Mouse (Mus musculus): ENCODE measurements around the gene Elavl3. TPM values are rescaled to one million over a fixed set of nuclear protein-coding genes. Genes with fewer than 3 reads are reported as not detected.
A peak's percentile ranks its signal among the peaks of the same experiment; 100 is the strongest.

Gene Elavl3
- polyA plus RNA-seq, 1 experiment from 2014 or later, result 2.5 TPM

DNA sequence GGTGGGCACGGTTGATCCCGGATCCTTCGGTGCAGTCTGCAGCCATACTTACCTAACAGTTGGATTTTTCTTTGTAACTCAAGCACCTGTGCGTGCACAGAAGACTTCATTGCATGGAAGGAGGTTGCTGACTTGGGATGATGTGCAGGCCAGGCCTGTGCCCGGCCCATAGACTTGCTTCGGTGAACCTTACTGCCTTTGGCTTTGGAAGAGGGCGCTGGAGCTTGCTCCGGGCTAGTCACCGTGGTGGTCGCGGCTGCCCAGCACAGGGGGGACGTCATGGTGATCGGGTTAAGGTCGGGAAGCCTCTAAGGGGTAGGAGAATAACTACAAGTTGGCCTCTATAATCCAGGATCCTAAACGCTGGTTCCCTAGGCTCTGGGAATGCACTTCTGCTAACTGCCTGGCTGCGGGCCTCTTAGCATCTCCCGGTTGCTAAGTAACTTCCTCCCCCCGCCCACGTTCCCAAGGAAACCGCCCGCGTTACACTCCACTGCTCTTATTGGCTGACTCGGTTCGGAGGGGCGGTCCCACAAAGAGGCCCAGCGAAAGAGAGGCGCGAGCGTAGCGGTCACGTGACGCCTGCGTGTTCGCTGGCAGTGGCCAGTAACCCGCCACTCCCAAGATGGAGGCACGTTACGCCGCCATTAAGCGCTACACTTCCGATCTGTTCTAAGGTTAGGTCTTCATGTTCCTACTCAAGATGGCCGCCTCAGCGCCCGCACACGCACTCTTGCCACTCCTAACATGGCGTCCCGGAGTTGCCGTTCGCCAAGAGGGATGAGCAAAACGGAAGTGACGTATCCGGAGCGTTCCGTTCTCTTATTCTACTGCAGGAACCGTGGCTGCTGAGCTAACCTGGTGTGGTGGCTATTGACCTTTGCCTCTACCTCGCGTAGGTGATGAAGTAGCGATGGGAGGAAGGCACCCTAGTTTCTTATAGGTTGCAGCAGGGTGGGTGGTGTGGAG lies 49.3 kb downstream of the Elavl3 start, which contains the start of the genes Ccdc151 and Prkcsh:
Gene Ccdc151 (minus strand): TSS at position 441 of the 969 bp plus-strand sequence.
Gene Prkcsh (plus strand): TSS at position 613 of the 969 bp plus-strand sequence.
- peak; percentile 99 for ATAC-seq (ENCODE audit: insufficient number of reproducible peaks, insufficient read depth, low FRiP score, low TSS enrichment, low read depth)
- WGBS, result 6% methylated on average over 57 of the region's 57 CpGs
- Histone ChIP-seq H3K9me3 (no peaks in the 10 kb centered on the region), H3K4me1 (peaks cover 23% of the 10 kb centered on the region), H3K36me3 (peaks cover 37% of the 10 kb centered on the region), H3K4me2 (peak within 1 kb of the TSS; percentile 81), H3K9ac (peak within 1 kb of the TSS; percentile 75), H3K27ac (peak within 1 kb of the TSS; percentile 60), H3K27me3 (no peaks in the 10 kb centered on the region), H3K4me3 (peak within 1 kb of the TSS; percentile 76)

DNA sequence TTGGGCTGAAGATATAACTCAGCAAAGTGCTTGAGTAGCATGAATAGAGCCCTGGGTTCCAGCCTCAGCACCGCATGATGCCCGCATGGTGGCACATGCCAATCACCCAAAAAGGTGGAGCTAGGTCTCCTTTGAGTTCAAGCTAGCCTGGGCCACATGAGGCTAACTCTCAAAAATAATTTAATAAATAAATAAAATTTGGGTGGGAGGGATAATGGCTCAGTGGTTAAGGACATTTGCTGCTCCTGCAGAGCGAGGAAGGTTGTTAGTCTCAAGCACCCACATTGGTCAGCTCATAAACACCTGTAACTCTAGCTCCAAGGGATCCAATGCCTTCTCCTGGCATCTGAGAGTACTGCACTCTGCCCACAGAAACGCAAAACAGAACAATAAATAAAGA lies 50.2 kb downstream of the Elavl3 start:
- Histone ChIP-seq H3K4me2 (no peak overlapping the region), H3K36me3 (peaks cover 28% of the 10 kb centered on the region), H3K9me3 (no peaks in the 10 kb centered on the region), H3K4me1 (peaks cover 23% of the 10 kb centered on the region), H3K9ac (no peak overlapping the region), H3K27ac (no peak overlapping the region), H3K4me3 (no peak overlapping the region), H3K27me3 (peaks cover 3% of the 10 kb centered on the region; the same call in 1 of the 2 replicates)
- no peak for ATAC-seq (ENCODE audit: insufficient number of reproducible peaks, insufficient read depth, low FRiP score, low TSS enrichment, low read depth)
- WGBS, result 78% methylated on average over 4 of the region's 4 CpGs

DNA sequence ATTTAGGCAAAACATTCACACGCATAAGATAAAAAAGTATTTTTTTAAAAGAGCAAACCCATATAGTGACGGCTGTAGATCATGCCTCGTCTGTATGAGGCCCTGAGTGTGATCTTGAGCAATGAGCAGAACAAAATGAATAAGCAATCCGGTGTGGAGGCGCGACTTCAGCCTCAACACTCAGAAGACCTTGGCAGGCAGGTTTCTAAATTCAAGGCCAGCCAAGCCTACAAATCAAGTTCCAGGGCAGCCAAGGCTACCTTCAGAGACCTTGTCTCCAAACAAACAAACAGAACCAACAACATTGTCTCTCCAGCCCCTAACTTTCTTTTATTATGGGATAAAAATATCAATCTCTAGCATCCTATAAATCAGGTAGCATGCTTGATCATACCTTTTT lies 51.5 kb downstream of the Elavl3 start:
- Histone ChIP-seq H3K9ac (no peak overlapping the region), H3K36me3 (peaks cover 15% of the 10 kb centered on the region), H3K4me3 (no peak overlapping the region), H3K9me3 (no peaks in the 10 kb centered on the region), H3K27ac (no peak overlapping the region), H3K4me2 (no peak overlapping the region), H3K4me1 (peaks cover 23% of the 10 kb centered on the region), H3K27me3 (peaks cover 3% of the 10 kb centered on the region; the same call in 1 of the 2 replicates)
- WGBS, result 89% methylated on average over 6 of the region's 6 CpGs
- no peak for ATAC-seq (ENCODE audit: insufficient number of reproducible peaks, insufficient read depth, low FRiP score, low TSS enrichment, low read depth)

DNA sequence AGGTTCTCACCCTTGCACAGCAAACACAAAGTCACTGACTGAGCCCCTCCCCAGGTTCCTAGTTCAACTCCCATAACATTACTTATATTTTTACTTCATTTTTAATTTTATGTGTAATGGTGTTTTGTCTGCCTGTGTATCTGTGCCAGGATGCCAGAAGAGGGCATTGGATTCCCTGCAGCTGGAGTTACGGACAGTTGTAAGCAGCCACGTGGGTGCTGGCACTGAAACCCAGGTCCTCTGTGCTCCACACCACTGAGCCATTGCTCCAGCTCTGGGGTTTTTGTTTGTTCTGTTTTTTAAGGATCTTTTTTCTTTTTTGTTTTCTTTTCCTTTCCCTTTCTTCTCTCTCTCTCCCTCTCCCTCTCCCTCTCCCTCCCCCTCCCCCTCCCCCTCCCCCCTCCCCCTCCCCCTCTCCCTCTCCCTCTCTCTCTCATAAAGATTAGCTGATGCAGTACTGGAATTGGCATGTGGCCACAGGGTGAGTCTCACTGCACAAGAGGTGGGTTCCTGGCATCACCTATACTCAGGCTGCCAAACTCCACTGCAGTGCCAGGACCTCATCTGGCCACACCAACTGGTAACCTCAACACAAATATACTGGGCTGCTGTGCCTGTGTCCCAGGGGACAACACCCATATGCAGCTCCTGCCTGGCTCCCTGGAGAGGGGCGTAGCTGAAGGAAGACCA lies 55.5 kb downstream of the Elavl3 start:
- no peak overlapping the region for H3K4me3 ChIP-seq
- H3K9ac ChIP-seq, result no peak overlapping the region
- WGBS, result 79% methylated on average over 3 of the region's 3 CpGs
- no peaks in the 10 kb centered on the region for H3K4me1 ChIP-seq
- no peak overlapping the region for H3K27ac ChIP-seq
- no peak for ATAC-seq (ENCODE audit: insufficient number of reproducible peaks, insufficient read depth, low FRiP score, low TSS enrichment, low read depth)
- H3K36me3 ChIP-seq, result no peaks in the 10 kb centered on the region
- no peaks in the 10 kb centered on the region for H3K9me3 ChIP-seq
- no peak overlapping the region for H3K4me2 ChIP-seq
- H3K27me3 ChIP-seq, result peaks cover 26% of the 10 kb centered on the region

DNA sequence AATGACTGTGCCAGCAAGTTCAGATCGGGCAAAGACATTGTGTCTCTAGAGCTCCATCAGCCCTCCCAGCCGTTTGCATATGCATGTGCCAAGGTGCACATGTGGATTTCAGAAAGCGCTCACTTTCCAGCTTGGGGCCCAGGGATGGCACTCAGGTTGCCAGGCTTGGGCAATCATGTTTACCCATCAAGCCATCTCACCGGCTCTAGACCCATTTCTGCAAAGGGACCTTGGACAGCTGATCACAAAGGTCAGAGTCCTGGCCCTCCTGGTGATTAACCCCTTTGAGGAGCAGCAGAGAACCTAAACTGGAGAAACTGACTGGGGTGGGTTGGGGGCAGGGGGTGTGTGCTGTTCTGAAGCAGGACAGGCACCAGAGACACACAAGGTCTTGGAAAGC lies 59.6 kb downstream of the Elavl3 start:
- H3K9ac ChIP-seq, result no peak overlapping the region
- no peaks in the 10 kb centered on the region for H3K9me3 ChIP-seq
- WGBS, result 79% methylated on average over 4 of the region's 4 CpGs
- H3K36me3 ChIP-seq, result no peaks in the 10 kb centered on the region
- no peak overlapping the region for H3K4me3 ChIP-seq
- ATAC-seq (ENCODE audit: insufficient number of reproducible peaks, insufficient read depth, low FRiP score, low TSS enrichment, low read depth), result no peak
- peaks cover 67% of the 10 kb centered on the region for H3K27me3 ChIP-seq
- H3K27ac ChIP-seq, result no peak overlapping the region
- H3K4me2 ChIP-seq, result no peak overlapping the region
- peaks cover 22% of the 10 kb centered on the region for H3K4me1 ChIP-seq

DNA sequence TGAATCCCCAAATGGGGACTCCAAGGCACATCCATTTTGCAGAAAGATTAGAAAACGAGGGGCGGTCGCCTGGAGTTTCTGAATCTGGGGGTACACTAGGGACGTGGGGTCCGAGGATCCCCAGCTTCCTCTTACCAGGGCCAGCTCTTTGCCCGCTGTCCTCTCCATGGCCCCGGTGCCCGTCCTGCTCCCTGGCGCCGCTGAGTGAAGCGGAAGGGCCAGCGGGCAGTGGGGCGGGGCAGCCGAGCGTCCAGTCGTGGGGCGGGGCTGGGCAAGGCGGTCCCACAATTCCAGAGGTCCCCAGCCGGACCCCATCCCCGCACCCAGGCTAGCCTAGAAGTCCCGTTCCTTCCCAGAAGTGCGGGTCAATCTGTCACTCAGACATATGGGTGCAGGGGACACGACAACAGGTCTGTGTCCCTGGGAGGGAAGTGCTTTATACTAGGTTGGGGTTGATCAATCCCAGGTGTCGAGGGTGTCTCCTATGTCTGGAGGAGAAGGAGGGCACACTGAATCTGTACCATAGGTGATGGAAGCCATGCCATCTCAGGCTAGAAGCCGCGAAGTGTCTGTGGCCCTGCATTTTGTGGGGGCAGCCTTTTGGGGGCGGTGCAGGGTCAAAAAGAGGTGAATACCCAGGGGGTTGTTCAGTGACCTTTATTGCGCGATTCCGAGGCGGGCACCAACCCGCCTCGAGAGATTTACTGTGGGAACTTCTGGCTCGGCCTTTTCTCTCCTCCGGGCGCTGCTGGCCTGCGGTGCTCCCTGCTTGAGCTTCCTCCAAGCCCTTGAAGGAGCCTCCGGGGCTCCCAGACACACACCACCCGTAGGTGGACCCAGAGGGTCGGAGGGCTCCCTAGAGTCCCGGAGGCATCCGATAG lies 62.4 kb downstream of the Elavl3 start, which contains the start of gene Rgl3:
Gene Rgl3 (minus strand): TSS at position 217 of the 881 bp plus-strand sequence.
- no peak within 1 kb of the TSS for H3K27ac ChIP-seq
- ATAC-seq (ENCODE audit: insufficient number of reproducible peaks, insufficient read depth, low FRiP score, low TSS enrichment, low read depth), result 0 out of 2 replicates have a peak, but pooled peaks have one; percentile 35
- under 1% methylated on average over 42 of the region's 42 CpGs for WGBS

DNA sequence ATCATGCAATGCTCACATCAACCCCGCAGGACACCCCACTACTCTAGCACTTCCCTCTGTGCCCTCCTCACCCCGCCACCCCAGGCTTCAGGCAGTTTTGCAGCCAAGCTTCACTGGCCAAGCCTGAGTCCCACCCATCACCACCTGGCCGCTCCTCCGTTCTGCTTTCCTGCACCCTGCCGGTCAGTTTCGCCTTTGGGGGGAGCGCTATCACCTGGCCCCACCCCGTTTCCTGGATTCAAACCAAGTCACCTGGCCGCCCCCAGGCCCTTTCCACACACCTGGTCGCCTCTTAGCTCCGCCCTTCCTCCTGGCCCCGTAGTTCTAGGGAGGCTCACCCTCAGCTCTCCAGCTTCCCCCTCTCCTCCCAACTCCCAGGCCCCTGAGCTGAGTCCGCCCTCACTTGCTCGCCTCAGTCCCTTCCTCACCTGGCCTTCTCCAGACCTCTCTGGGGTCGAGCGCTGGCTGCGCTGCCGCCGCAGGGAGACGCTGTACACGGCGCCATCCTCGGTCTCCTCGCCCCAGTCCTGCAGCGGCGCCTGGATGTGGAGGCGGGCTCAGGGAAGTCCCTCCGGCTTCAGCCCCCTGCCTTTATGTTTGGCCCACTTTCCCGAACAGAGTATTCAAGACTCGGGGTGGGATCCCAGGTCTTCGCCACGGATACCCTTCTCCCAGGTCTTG lies 63.3 kb downstream of the Elavl3 start:
- H3K9ac ChIP-seq, result peak overlapping the region; percentile 55
- 1% methylated on average over 32 of the region's 32 CpGs for WGBS

More for the DNA sequence above, 62.4 kb downstream of the Elavl3 start, which contains the start of gene Rgl3:
- Histone ChIP-seq H3K27me3 (peaks cover 90% of the 10 kb centered on the region), H3K9ac (peak within 1 kb of the TSS; percentile 55), H3K4me1 (peaks cover 22% of the 10 kb centered on the region), H3K9me3 (no peaks in the 10 kb centered on the region), H3K4me3 (peak within 1 kb of the TSS; percentile 39), H3K36me3 (no peaks in the 10 kb centered on the region), H3K4me2 (peak within 1 kb of the TSS; percentile 60)

DNA sequence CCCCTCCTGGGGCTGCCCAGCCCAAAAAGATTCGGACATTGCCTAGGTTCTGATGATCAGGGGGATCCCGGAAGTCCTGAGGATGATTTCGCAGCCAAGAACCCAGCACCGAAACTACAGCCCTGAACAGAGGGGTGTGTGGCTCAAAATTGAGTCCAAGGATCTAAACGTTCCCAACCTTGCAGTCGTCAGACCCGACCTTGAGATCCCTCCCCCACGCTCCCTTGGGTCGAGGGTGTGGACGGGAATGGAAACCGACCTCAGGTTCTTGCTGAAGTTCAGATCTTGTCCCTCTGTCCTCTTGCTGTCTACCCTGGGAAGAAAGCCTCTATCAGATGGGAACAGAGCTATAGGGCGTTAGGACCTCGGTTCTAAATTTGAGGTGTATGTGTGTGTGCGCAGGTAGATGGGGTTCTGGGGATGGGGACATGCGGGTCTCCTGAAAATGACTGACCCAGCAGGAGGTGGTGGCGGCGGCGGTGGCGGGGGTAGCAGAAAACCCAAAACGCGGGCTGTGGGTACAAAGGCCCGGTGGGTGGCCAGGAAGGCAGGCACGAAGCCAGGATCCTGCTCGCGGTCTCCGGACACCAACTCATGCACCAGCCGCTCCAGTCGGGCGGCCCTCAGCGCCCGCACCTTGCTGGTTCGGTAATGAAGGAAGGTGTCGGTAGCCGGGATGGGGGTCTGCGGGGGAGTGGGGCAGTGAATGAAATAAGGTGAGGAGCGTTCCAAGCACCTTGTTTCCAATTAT lies 64.1 kb downstream of the Elavl3 start:
- Histone ChIP-seq H3K9ac (no peak overlapping the region), H3K27me3 (peaks cover 85% of the 10 kb centered on the region), H3K4me1 (peaks cover 22% of the 10 kb centered on the region), H3K36me3 (no peaks in the 10 kb centered on the region), H3K27ac (no peak overlapping the region), H3K4me2 (peak overlapping the region; percentile 60), H3K9me3 (no peaks in the 10 kb centered on the region), H3K4me3 (peak overlapping the region; percentile 39)
- no peak for ATAC-seq (ENCODE audit: insufficient number of reproducible peaks, insufficient read depth, low FRiP score, low TSS enrichment, low read depth)
- 9% methylated on average over 36 of the region's 36 CpGs for WGBS

More for the DNA sequence above, 63.3 kb downstream of the Elavl3 start:
- Histone ChIP-seq H3K27me3 (peaks cover 93% of the 10 kb centered on the region), H3K36me3 (no peaks in the 10 kb centered on the region), H3K4me2 (peak overlapping the region; percentile 60), H3K27ac (no peak overlapping the region), H3K9me3 (no peaks in the 10 kb centered on the region), H3K4me3 (peak overlapping the region; percentile 39), H3K4me1 (peaks cover 22% of the 10 kb centered on the region)
- ATAC-seq (ENCODE audit: insufficient number of reproducible peaks, insufficient read depth, low FRiP score, low TSS enrichment, low read depth), result no peak

DNA sequence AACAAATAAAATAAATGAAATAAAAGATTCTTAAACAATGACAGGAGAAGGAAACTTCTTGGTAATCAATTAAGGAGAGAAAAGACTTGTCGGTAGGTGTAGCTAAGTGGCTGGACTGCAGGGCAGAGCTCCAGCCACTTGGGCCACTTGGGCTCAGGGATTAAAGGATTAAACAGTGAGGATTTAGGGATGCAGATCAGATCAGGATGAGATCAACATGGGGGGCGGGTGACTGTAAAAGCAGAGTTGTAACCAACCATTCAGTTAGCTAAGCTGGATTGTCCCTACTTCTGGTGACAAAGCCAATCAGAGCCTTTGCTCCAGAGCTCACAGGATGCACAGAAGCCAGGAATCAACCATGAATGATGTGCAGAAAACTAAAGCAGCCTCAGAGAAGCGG lies 67.9 kb downstream of the Elavl3 start:
- Histone ChIP-seq H3K9me3 (no peaks in the 10 kb centered on the region), H3K9ac (no peak overlapping the region), H3K4me1 (peaks cover 11% of the 10 kb centered on the region), H3K36me3 (no peaks in the 10 kb centered on the region), H3K27me3 (peaks cover 47% of the 10 kb centered on the region), H3K4me3 (no peak overlapping the region), H3K27ac (no peak overlapping the region), H3K4me2 (no peak overlapping the region)
- 15% methylated on average over 3 of the region's 3 CpGs for WGBS
- ATAC-seq (ENCODE audit: insufficient number of reproducible peaks, insufficient read depth, low FRiP score, low TSS enrichment, low read depth), result no peak
